Mouse (Mus musculus) urinary bladder, postnatal 36 days (tissue): ENCODE results near the gene Cyb5r2.

Experiments used
- DNase-seq, 2 experiments: peaks; one replicate each; pipeline ENCODE4 v3.0.0; 2022; ENCODE audit warnings: low spot score in 2 of 2, mixed read lengths in 1 of 2

Gene Cyb5r2

DNA sequence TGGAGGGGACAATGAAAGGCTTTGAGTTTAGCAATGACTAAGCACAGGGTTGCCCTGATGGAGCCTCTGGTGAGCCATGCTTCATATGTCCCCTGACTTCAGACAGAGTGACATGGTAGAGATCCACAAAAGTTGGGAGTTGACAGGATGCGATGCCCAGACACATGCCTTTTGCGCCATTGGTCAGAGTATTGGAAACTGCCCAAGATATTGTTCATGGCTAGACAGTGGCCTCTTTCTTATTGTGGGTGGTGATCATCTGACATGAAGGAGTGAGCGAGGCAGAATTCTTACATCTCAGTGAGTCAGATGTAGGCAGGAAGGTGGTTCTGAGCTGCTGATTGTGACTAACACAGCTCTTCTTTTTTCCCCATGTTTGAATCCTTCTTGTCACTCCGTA lies 35.3 kb downstream of the Cyb5r2 start:
- no peak for DNase-seq

DNA sequence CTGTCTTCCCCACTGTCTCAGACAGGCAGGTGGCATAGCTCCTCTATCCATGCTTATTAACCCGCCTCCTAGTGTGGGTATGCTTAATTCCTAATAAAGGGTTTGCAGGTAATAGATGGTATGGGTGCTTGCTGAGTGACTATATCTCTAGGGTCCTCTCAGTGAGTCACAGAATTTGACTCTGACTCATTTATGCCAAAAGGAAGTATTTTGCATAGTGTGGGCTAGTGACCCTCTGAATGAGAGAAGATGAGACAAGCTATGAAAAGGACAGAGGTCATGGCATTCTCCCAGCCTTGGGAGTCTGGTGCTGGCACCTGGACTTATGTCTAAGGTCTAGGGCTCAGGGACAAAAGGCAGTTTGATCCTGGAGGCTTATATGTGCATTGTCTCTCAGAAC lies 37.1 kb downstream of the Cyb5r2 start:
- no peak for DNase-seq

DNA sequence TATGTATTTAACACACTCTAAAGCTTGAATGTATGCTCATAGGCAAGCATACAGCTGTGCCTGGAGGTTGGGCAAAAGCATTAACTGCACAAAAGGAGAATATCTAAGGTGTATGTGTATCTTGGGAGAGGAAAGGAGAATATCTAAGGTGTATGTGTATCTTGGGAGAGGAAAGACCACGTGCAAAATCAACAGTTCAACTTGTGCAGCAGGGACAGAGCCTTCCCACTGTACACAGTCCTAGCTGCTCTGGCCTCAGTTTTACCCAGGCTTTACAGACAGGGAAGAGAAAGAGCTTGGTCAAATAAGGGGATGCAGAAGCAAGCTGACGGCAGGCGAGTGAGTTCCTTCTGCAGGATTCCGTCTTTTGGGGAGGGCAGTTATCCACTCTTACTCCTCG lies 43.8 kb downstream of the Cyb5r2 start:
- no peak for DNase-seq

DNA sequence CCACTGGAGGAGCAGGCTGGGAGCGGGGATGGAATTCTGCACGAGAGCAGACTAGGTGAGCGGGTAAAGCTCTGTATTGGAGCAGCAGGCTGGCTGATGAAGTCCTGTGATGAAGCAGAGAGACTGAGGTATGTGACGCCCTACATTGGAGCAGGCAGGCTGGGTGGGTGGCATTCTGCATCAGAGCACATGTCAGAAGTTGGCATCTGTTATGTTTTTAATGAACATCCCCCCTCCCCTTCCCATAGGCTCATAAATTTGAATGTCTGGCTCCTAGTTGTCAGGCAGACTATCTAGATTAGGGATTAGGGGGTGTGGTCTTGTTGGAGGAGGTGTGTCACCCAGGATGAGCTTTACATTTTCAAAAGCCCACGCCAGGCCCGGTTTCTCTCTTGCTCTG lies 45.1 kb downstream of the Cyb5r2 start:
- DNase-seq: no peak

DNA sequence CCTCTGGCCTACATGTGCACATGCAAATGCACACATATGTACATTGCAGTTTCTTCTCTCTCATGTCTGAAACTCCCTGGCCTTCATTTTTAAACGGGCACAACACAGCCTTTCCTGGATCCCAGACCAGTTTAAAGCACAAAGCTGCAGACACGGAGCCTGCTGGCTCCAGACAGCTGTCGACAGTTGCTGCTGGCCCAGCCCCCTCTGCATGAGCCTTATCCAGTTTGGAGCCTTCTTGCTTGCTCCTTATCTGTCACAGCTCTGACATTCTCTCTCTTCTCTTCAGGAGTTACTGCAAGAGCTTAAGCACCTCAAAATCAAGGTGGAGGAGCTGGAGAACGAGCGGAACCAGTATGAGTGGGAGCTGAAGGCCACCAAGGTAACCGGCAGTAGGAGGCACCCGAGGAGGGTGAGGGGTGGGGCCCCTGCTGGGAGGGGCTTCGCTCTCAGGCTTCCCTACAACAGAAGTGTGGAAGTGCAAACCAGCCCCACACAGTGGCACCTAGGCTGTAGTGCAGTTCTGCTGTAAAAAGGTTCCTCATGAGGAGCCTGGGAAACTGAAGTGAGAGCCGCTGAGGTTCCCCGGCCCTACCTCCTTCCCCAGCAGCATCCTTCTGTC lies 49.2 kb downstream of the Cyb5r2 start:
- DNase-seq: peak; percentile 73 to 78

DNA sequence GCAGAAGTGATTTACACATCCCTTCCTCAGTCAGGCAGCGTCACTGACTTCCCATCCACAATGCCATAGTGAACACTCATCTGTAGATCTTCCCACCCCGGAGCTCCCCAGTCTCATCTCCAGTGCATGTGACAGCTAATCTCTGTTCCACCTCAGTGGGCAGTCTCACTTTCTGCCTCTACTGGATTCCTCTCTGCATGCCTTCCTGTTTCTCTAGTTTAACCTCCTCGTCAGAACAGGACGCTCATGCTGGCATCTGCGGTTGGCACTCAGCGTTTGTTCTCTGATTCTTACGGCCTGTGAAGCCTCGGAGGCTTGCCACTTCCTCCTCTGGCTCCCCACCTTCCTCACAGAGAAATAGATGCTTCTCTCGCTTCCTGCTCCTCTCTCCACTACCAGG lies 50.2 kb downstream of the Cyb5r2 start:
- DNase-seq: no peak

DNA sequence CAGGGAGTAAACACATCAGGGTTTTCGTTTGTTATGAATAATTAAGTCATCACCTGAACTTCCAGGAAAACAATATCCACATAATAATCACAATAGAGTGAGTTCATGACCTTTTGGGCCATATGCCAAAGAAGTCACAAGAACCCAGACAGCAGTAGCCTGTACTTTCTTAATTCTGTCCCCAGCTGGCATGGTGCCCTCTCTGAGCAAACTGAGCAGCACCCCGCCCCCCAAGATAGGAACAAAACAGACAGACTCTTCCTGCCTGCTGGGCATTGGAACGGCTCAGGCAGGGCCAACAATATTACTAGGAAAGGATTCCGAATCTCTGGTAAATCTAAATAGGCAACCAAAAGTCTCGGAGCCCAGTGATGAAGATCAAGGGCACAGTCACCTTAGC lies 51.9 kb downstream of the Cyb5r2 start:
- peak in 1 of 2 experiments; percentile 62 for DNase-seq

DNA sequence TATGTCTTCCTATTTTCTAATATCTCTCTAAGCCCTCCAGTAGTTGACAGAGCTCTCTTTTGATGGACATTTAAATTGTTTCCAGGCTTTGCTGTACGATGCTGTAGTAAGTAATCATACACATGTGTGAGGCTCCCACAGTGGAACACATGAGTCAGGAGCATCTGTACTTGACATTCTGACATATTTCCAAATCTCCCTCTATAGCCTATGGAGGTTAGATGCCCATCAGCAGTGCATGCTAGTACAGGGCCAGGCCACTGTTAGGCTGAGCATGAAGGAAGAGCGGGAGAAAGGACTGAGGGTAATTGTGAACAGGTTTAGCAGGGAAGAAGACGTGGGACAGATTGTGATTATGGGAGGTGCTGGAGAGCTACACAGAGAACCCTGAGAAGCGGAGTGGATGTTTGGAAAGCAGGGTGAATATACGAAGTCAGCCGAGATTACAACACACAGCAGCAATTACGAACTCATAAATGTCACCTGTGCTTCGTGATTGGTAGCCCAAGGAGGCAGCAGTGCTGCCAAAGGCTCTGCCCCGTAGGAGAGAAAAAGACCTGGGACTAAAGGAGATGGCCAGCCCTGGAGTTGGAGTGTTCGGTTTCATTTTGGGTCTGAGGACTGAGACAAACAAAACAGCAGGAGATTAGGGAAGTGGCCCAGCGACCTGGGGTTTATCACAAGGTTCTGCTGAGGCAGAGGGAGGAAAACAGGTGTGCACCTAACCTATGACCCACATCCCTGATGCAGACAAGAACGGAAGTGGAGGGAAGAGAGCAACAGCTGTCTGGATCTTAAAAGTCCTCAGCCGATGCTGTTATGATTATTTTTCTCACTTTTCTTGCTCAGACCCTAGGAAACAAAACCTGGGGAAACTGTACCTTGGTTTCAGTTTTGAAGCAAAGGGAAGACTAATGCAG lies 55.1 kb downstream of the Cyb5r2 start:
- DNase-seq: no peak

DNA sequence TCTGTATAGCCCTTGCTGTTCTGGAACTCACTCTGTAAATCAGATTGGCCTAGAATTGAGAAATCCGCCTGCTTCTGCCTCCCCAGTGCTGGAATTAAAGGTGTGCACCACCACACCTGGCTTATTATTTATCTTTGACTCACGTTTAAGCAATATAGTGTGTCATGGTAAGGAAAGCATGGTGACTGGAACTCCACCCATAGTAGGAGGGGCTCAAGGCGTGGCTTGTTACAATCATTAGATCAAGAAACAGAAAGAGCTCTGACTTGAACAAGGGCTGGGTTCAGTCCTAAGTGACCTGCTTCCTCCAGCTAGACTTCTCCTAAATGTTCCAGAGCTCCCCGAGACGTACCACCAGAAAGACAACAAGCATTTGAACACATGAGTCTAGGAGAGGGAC lies 57.2 kb downstream of the Cyb5r2 start:
- no peak for DNase-seq

DNA sequence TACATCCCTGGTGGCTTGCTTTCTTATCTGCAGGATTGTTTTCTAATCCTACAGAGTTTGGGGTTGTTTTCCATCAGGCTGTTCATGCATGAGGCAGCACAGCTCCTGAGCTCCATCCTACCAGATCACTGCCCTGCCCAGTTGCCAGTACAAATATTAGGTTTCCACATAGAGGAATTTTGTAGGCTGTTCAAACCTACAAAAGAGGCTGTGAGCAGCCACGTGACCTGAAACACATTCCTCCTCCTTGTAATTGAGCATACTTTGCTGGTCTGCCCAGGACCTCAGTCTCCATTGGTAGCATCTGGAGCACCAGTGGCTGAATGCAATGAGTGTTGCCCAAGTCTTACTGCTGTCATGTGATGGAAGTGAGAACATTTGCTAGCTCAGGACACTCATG lies 57.9 kb downstream of the Cyb5r2 start:
- DNase-seq: no peak
